Mouse (Mus musculus) lung, embryonic 15.5 days (tissue): ENCODE results near the gene Exosc3. TPM values are rescaled to one million over a fixed set of nuclear protein-coding genes. Genes with fewer than 3 reads are reported as not detected.
"Not testable (repeated sequence)": the region's sequence is repeated elsewhere in the genome, so short reads cannot be mapped to it uniquely, and the experiment has no call there.

Experiments
- ATAC-seq: fragments of 200-750 bp; cut with Nextera tagmentation; 2 replicates; pipeline ENCODE4 v1.8.0; 2017; ENCODE audit warnings: moderate number of reproducible peaks, borderline replicate concordance; ENCODE audit not compliant: low FRiP score, low TSS enrichment; ENCODE audit errors: extremely low read depth
- H3K27ac ChIP-seq: fragments of 300-500 bp; sonication (generic); 2 replicates; pipeline ENCODE4 v1.5.1; 2015; ENCODE audit warnings: moderate library complexity, mild to moderate bottlenecking, inconsistent platforms
- H3K27me3 ChIP-seq: fragments of 300-500 bp; sonication (generic); 2 replicates; pipeline ENCODE4 v1.6.1; 2015; ENCODE audit warnings: inconsistent platforms
- H3K36me3 ChIP-seq: fragments of 300-500 bp; sonication (generic); 2 replicates; pipeline ENCODE4 v1.6.1; 2015; ENCODE audit warnings: inconsistent platforms
- H3K4me1 ChIP-seq: fragments of 300-500 bp; sonication (generic); 2 replicates; pipeline ENCODE4 v1.6.1; 2015; ENCODE audit warnings: inconsistent platforms
- H3K4me2 ChIP-seq: fragments of 300-500 bp; sonication (generic); 2 replicates; pipeline ENCODE4 v1.6.1; 2015; ENCODE audit warnings: inconsistent platforms, mild to moderate bottlenecking, moderate library complexity
- H3K4me3 ChIP-seq: fragments of 300-500 bp; sonication (generic); 2 replicates; pipeline ENCODE4 v1.5.1; 2015; ENCODE audit warnings: mild to moderate bottlenecking, inconsistent platforms
- H3K9ac ChIP-seq: fragments of 300-500 bp; sonication (generic); 2 replicates; pipeline ENCODE4 v1.6.1; 2015; ENCODE audit warnings: inconsistent platforms
- H3K9me3 ChIP-seq: fragments of 300-500 bp; sonication (generic); 2 replicates; pipeline ENCODE4 v1.6.1; 2016; ENCODE audit warnings: inconsistent platforms
- WGBS: fragments of 180-500 bp; shearing (Covaris S2); methylation state at CpG from one replicate; pipeline ENCODE4 v1.1.7; 2015; 5-methylcytosine and 5-hydroxymethylcytosine counted together
- polyA plus RNA-seq: library from polyadenylated mRNA; unstranded; fragments of >200 nt; fragmentation: Nextera tagmentation; extraction: Ambion mirVana; gene quantifications from 2 replicates; pipeline ENCODE4 v1.2.1, GENCODE M21; 2015

Gene Exosc3
- polyA plus RNA-seq: 82.7 and 82.8 TPM in 2 replicates

DNA sequence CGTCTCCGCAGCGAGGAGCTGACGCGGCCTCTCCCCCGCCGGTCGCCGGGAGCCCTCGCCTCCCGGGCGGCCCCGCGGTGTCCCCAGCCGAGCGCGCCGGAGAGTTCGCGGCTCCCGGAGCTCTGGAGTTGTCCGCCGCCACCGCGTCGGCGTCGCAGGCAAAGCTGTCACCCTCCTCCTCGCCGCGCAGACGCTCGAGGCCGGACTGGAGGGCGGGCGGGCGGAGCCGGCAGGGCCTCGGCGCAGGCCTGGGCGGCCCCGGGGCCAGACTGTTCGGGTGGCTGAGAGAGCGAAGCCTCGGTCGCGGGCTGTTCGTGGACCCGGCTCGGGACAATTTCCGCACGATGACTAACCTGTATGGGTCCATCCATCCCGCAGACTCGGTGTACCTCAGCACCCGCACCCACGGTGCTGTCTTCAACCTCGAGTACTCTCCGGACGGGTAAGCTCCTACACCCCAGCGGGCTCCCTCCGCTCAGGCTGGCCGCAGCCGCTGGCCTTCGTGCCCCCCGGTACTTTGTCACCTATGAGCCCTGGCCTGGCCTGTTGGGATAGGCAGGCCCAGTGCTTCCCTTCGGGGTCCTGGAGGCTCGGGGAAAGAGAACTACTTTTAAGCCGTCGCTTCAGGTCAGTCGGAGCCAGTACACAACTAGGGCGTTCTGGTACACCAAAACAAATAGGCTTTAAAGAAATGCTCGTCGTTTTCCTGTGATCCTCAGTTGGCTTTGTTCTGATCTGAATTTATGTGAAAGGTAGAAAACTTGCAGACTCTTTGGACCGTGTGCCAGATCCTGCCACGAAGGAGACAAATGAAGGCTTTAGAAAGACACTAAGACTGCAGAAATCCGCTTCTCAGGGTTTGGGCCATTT is at the start of gene Exosc3:
Gene Exosc3, minus strand, starts transcription at position 447 of the 870 bp plus-strand sequence.
- under 1% methylated on average over 74 of the region's 76 CpGs for WGBS

DNA sequence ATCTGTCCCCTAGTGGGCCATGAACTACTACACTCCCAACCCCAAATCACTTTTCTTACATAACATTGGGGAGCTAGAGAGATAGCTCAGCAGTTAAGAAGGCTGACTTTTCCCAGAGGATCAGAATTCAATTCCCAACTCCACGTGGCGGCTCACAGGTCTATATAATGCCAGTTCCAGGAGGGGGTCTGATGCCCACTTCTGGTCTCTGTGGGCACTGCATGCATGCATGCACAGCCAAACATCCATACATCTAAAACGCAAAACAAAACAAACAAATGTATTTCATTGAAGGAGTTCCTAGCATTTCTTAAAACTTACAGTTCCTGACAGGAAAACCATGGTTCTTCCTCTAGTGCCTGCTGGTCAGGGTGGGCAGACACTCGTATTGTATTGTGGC is 49.6 kb upstream of the Exosc3 start:
- 64% methylated on average over 4 of the region's 4 CpGs for WGBS
- Histone ChIP-seq H3K4me2 (no peak overlapping the region), H3K27me3 (no peaks in the 10 kb centered on the region), H3K9me3 (no peaks in the 10 kb centered on the region), H3K36me3 (peaks cover 7% of the 10 kb centered on the region), H3K27ac (no peak overlapping the region), H3K4me3 (no peak overlapping the region), H3K9ac (no peak overlapping the region), H3K4me1 (0 out of 2 replicates have a peak, but pooled peaks cover 4% of the 10 kb centered on the region)
- no peak for ATAC-seq

More for the DNA sequence above, at the start of gene Exosc3:
- peaks cover 10% of the 10 kb centered on the region; the same call in 1 of the 2 replicates for H3K36me3 ChIP-seq
- H3K27ac ChIP-seq: peak within 1 kb of the TSS; percentile 98
- peaks cover 19% of the 10 kb centered on the region for H3K4me1 ChIP-seq
- peak within 1 kb of the TSS; percentile 84 for H3K4me2 ChIP-seq
- H3K27me3 ChIP-seq: no peaks in the 10 kb centered on the region
- peak within 1 kb of the TSS; percentile 82 for H3K4me3 ChIP-seq
- no peaks in the 10 kb centered on the region for H3K9me3 ChIP-seq
- ATAC-seq: peak; percentile 88
- H3K9ac ChIP-seq: peak within 1 kb of the TSS; percentile 93

DNA sequence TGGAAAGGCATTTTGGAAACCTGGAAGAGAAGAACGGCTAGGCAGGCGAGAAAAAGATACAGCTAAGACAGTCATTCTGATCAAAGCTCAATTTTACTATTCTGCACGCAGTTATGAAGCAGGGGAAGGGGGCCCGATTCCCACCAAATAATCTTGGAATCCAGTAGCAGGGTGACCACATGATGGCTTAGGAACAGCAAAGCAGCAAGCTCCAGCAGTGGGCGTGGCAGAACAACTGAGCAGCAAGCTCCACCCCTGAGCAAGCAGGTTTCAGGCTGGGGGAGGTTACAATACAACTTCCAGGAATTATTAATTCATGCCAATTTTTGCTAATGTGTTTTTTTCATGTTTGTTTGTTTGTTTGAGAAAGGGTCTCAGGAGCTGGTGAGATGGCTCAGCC is 44.8 kb upstream of the Exosc3 start:
- not testable (repeated sequence) for H3K4me1 ChIP-seq, H3K36me3 ChIP-seq, H3K4me3 ChIP-seq, H3K9me3 ChIP-seq, H3K4me2 ChIP-seq, H3K27ac ChIP-seq, H3K9ac ChIP-seq, H3K27me3 ChIP-seq, ATAC-seq
- WGBS: 88% methylated on average over 5 of the region's 5 CpGs

DNA sequence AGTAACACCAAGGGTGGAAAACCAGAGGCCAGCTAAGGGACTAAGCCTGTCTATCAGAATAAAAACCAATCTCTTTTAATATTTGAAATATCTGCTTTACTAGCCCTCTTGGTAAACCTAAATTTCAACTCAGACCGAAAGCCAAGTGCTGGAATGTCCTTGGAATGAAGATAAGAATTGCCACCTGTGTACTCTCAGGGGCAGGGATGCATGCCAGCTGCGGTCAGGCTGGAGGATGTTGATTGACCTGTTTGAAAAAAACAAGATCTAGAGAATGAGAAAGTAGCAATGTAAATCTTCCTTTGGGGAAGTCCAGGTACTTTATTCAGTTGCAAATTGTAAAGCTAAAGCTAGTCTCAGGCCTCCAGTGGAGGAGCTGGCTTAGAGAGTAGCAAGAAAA is 39.6 kb upstream of the Exosc3 start:
- peak overlapping the region; percentile 61 for H3K27ac ChIP-seq
- H3K36me3 ChIP-seq, H3K9ac ChIP-seq, H3K4me1 ChIP-seq, H3K27me3 ChIP-seq, ATAC-seq, H3K4me2 ChIP-seq, H3K9me3 ChIP-seq, H3K4me3 ChIP-seq: not testable (repeated sequence)
- WGBS: 39% methylated on average over 2 of the region's 2 CpGs

DNA sequence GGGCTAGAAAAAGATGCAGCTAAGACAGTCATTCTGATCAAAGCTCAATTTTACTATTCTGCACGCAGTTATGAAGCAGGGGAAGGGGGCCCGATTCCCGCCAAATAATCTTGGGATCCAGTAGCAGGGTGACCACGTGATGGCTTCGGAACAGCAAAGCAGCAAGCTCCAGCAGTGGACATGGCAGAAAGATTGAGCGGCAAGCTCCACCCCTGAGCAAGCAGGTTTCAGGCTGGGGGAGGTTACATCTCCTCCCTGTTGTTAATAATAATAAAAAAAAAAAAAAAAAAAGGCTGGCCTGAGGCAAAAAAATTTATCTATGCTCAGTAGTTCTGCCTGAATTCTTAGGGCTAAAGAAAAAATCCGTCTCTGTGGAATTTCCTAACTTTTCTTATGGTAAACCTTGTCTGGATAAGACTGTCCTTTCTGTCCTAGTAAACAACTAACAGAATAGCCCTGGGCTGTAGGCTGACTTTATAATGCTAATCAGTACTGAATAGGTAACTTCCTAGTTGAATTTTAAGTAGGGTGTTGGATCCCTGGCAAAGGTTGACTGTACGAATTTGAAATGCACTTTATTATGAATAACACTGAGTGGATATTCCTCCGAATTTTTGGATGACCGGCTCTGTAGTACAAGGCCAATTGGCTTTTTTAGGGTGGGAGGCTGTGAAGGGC is 38.5 kb upstream of the Exosc3 start:
- not testable (repeated sequence) for H3K4me3 ChIP-seq, ATAC-seq, H3K9me3 ChIP-seq, H3K9ac ChIP-seq, H3K27me3 ChIP-seq, H3K4me2 ChIP-seq, H3K4me1 ChIP-seq
- H3K36me3 ChIP-seq: peaks cover 11% of the 10 kb centered on the region
- H3K27ac ChIP-seq: peak overlapping the region; percentile 61; the same call in 1 of the 2 replicates
- WGBS: 82% methylated on average over 10 of the region's 10 CpGs

DNA sequence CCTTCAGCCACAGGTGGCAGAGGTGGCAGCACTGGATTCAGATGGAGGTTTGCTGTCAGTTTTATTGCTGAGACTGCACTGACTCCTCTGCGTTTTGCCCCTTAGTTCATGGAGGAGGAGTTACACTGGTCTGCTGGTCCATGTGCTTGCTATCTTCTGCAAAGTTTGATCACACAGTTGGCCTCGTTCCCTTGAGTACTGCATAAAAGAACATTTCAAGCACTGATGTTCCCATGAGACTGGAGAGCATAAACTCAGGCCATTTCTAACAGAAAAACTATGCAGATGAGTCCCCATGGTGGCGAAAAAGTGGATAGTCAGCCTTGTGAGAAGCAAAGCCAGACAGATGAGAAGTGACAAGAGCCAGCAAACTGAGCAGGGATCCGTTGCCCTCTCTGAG is 34.0 kb upstream of the Exosc3 start:
- Histone ChIP-seq H3K9ac (no peak overlapping the region), H3K27ac (no peak overlapping the region), H3K9me3 (no peaks in the 10 kb centered on the region), H3K36me3 (peaks cover 41% of the 10 kb centered on the region), H3K4me2 (no peak overlapping the region), H3K4me1 (peaks cover 2% of the 10 kb centered on the region; the same call in 1 of the 2 replicates), H3K27me3 (no peaks in the 10 kb centered on the region), H3K4me3 (no peak overlapping the region)
- no peak for ATAC-seq
- 78% methylated on average over 4 of the region's 4 CpGs for WGBS

DNA sequence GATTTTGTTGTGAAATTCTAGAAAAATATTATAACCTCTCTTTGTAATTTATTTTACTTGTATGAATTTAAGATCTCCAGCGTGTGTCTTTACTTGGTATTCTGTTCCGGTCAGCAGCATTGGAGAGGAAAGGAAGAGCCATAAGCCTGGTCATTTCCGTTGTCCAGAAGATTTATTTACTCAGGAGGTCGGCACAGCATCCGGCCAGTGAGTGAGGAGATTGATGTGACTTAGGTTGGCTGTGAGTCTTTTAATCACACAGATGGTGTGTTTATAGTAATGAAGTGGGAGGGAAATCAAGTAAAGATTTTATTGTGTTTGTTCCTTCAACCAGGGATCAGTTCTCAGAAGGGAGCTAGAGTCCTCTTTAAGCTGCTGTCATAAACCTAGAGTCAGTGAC is 32.3 kb upstream of the Exosc3 start:
- Histone ChIP-seq H3K9me3 (no peaks in the 10 kb centered on the region), H3K4me2 (no peak overlapping the region), H3K9ac (no peak overlapping the region), H3K27ac (no peak overlapping the region), H3K36me3 (peaks cover 48% of the 10 kb centered on the region), H3K27me3 (no peaks in the 10 kb centered on the region), H3K4me3 (no peak overlapping the region), H3K4me1 (peaks cover 3% of the 10 kb centered on the region; the same call in 1 of the 2 replicates)
- 54% methylated on average over 5 of the region's 5 CpGs for WGBS
- no peak for ATAC-seq

DNA sequence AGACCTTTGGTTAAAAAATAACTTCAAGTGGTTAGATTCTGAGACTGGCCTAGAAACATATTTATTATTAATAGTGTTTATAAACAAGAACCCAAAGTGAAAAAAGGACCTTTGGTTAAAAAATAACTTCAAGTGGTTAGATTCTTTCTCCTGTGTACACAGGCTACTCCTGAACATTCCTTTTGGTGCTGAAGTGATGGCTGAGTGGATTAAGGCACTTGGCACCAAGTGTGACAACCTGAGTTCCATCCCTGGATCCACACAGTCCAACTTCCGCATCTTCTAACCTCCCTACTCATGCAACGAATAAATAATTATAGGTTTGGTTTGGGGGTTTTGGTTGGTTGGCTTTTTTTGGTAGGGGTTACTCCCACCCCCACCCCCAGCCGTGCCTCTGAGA is 28.7 kb upstream of the Exosc3 start:
- Histone ChIP-seq H3K27me3 (no peaks in the 10 kb centered on the region), H3K36me3 (peaks cover 45% of the 10 kb centered on the region), H3K4me1 (peaks cover 3% of the 10 kb centered on the region; the same call in 1 of the 2 replicates), H3K27ac (peak overlapping the region; percentile 86), H3K4me3 (no peak overlapping the region), H3K9ac (no peak overlapping the region), H3K9me3 (no peaks in the 10 kb centered on the region), H3K4me2 (no peak overlapping the region)
- 50% methylated on average over 3 of the region's 3 CpGs for WGBS
- ATAC-seq: peak; percentile 72; the same call in 1 of the 2 replicates

DNA sequence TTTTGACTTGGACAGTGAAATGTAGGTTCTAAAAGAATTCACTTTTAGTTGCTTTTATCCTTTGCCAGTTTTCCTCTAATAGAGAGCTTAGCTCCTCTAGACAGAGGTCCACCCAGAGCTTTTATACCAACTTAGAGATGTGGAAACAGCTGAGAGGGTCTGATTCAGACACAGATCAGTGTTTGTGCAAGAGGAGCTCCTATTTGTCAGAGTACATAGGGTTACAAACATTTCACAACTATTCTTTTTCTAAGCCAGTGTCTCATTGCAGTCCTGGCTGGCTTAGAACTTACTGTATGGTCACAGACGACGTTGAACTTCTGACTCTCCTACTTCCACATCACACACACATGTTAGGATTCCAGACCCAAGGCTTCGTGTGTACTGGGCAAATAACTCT is 14.1 kb upstream of the Exosc3 start:
- Histone ChIP-seq H3K36me3 (peaks cover 37% of the 10 kb centered on the region), H3K4me2 (no peak overlapping the region), H3K27me3 (no peaks in the 10 kb centered on the region), H3K4me3 (no peak overlapping the region), H3K9ac (no peak overlapping the region), H3K27ac (no peak overlapping the region), H3K9me3 (no peaks in the 10 kb centered on the region), H3K4me1 (no peaks in the 10 kb centered on the region)
- 89% methylated on average over 3 of the region's 3 CpGs for WGBS
- no peak for ATAC-seq

DNA sequence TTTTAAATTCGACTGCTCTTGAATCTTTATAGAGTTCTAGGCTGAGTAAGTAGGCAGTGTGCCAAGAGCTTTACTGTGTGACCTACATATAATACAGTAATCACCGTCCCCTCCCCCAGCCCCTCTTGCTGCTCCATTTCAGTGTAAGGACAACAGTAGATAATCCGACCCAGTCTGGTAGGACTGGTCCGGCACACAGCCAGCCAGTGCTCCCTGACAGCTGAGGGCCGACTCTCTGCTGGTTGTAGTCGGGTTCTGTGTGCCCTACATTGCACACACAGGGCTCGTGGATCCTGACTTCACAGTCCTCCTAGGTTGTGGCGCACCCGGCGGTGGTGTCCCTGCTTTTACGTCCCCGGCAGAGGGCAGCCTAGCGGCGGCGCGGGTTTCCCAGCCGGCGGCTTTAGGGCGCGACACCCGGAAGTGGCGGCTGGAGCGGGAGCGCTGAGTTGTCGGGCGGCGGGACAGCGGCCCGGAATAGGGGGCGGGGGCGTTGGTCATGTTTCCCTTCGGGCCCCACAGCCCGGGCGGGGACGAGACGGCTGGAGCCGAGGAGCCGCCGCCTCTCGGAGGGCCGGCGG is 773 bp downstream of the Exosc3 start, which contains the start of gene Dcaf10:
Gene Dcaf10, plus strand, starts transcription at position 433 of the 581 bp plus-strand sequence.
- Histone ChIP-seq H3K4me3 (peak within 1 kb of the TSS; percentile 82), H3K9me3 (no peaks in the 10 kb centered on the region), H3K4me1 (peaks cover 19% of the 10 kb centered on the region), H3K9ac (peak within 1 kb of the TSS; percentile 93), H3K36me3 (0 out of 2 replicates have a peak, but pooled peaks cover 6% of the 10 kb centered on the region), H3K27me3 (no peaks in the 10 kb centered on the region), H3K4me2 (peak within 1 kb of the TSS; percentile 84), H3K27ac (peak within 1 kb of the TSS; percentile 98)
- under 1% methylated on average over 36 of the region's 42 CpGs for WGBS
- ATAC-seq: peak; percentile 96

DNA sequence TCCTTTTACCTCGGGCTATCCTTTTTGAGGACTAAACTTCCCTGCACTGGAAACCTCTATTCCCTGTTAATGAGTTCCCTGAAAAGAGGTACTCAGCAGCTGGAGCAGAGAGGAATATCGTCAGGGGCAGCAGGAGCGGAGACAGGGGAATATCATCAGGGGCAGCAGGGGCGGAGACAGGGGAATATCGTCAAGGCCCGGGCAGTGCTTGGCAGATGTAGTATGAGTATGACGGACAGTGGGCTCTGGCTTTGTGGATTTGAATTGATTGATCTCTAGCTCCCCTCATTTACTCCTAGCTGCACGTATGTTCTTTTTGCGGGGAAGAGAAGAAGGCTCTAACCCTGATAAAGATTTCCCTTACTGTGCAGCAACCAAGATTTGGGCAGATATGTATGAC is 1.3 kb downstream of the Exosc3 start:
- Histone ChIP-seq H3K27ac (peak overlapping the region; percentile 98), H3K9ac (peak overlapping the region; percentile 93; the same call in 1 of the 2 replicates), H3K4me2 (peak overlapping the region; percentile 84), H3K9me3 (no peaks in the 10 kb centered on the region), H3K4me1 (peaks cover 19% of the 10 kb centered on the region), H3K4me3 (peak overlapping the region; percentile 82), H3K36me3 (0 out of 2 replicates have a peak, but pooled peaks cover 4% of the 10 kb centered on the region), H3K27me3 (no peaks in the 10 kb centered on the region)
- WGBS: 51% methylated on average over 9 of the region's 9 CpGs
- no peak for ATAC-seq
